Mouse (Mus musculus) liver, embryonic 11.5 days (tissue): ENCODE measurements at regions not wholly inside any gene's neighbourhood (a gene's known extent, or its start where the extent isn't known, plus 50 kb on each side); places are given as distances from the start of the nearest gene placed in this dataset.

Source experiments
- ATAC-seq: fragments of 200-750 bp; cut with Nextera tagmentation; replicated peaks from 2 replicates; pipeline ENCODE4 v1.8.0; 2017; ENCODE audit warnings: moderate number of reproducible peaks, mild to moderate bottlenecking, moderate TSS enrichment, moderate library complexity; ENCODE audit not compliant: low FRiP score
- DNase-seq: peaks from one replicate; pipeline ENCODE4 v3.0.0-alpha.2; 2017; ENCODE audit warnings: low spot score
- H3K27ac ChIP-seq: fragments of 300-500 bp; sonication (generic); 2 replicates; pipeline ENCODE4 v1.5.1; 2014; ENCODE audit warnings: mild to moderate bottlenecking, low read depth, low read length, control low read depth
- H3K27me3 ChIP-seq: fragments of 300-500 bp; sonication (generic); replicated peaks from 2 replicates; pipeline ENCODE4 v1.6.1; 2014; ENCODE audit warnings: low read length, mixed read lengths; ENCODE audit not compliant: control insufficient read depth, insufficient read depth
- H3K36me3 ChIP-seq: fragments of 300-500 bp; sonication (generic); 2 replicates; pipeline ENCODE4 v1.6.1; 2014; ENCODE audit warnings: mild to moderate bottlenecking, low read length, moderate library complexity, mixed read lengths; ENCODE audit not compliant: control insufficient read depth, insufficient read depth
- H3K4me1 ChIP-seq: fragments of 300-500 bp; sonication (generic); replicated peaks from 2 replicates; pipeline ENCODE4 v1.6.1; 2014; ENCODE audit warnings: low read length, mixed read lengths; ENCODE audit not compliant: control insufficient read depth, insufficient read depth
- H3K4me2 ChIP-seq: fragments of 300-500 bp; sonication (generic); 2 replicates; pipeline ENCODE4 v1.6.1; 2014; ENCODE audit warnings: mild to moderate bottlenecking, control low read depth, moderate library complexity
- H3K4me3 ChIP-seq: fragments of 300-500 bp; sonication (generic); 2 replicates; pipeline ENCODE4 v1.5.1; 2014; ENCODE audit warnings: low read depth, low read length, control low read depth
- H3K9ac ChIP-seq: fragments of 300-500 bp; sonication (generic); 2 replicates; pipeline ENCODE4 v1.6.1; 2014; ENCODE audit warnings: low read depth, low read length, control low read depth
- H3K9me3 ChIP-seq: fragments of 300-500 bp; sonication (generic); 2 replicates; pipeline ENCODE4 v1.6.1; 2016; ENCODE audit warnings: low read length, inconsistent platforms, mixed read lengths; ENCODE audit not compliant: control insufficient read depth
- WGBS: fragments of 180-500 bp; shearing (Covaris S2); extraction: QIAGEN DNeasy Blood & Tissue Kit; methylation state at CpG from one replicate; pipeline ENCODE4 v1.1.7; 2014; 5-methylcytosine and 5-hydroxymethylcytosine counted together

DNA sequence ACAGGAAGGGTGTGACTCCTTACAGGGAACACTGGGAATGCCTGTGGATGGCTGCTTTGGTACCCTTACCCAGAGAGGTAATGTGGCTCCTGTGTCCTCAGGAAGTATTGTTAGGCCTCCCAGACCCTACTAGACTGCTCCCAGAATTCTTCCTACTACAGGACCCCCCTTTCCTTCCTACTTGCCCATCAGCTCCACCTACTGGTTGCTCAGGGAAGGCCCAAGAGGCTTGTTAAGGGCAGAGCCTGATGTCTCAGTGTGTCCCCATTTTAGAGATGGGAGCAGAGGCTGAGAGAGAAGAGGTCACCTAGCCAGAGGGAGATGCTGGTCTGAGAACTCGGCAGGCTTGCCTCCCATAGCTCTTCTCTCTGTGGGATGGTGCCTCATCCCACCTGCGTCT, 93.3 kb downstream of the 1810010D01Rik start:
- WGBS, result 72% methylated on average over 2 of the region's 2 CpGs
- no peaks in the 10 kb centered on the region for H3K9me3 ChIP-seq
- H3K4me1 ChIP-seq, result peaks cover 22% of the 10 kb centered on the region
- no peak overlapping the region for H3K9ac ChIP-seq
- no peaks in the 10 kb centered on the region for H3K36me3 ChIP-seq
- H3K4me3 ChIP-seq, result no peak overlapping the region
- H3K4me2 ChIP-seq, result no peak overlapping the region
- no peak overlapping the region for H3K27ac ChIP-seq
- ATAC-seq (no peak), DNase-seq (no peak)
- H3K27me3 ChIP-seq, result no peaks in the 10 kb centered on the region

DNA sequence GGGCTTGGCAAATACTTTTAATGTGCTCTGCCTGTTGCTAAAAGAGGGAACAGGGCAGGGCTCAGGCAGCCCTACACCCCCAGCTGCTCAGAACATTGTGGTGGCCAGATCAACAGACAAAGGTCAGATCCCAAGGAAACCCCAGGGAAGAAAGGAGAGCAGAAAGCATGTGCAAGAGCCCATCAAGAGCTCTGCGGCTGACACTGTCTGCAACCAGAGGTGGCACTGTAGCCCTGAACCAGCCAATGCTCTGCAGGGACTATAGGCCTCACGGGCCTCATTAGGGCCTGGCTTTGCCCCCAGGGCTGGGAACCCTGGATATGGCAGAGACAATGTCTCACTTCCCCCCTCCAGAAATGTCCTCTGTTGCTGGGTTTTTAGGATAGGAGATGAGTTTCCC, 93.8 kb downstream of the 1810010D01Rik start:
- Histone ChIP-seq H3K4me3 (no peak overlapping the region), H3K4me2 (no peak overlapping the region), H3K4me1 (peaks cover 22% of the 10 kb centered on the region), H3K27me3 (no peaks in the 10 kb centered on the region), H3K36me3 (no peaks in the 10 kb centered on the region), H3K9me3 (no peaks in the 10 kb centered on the region), H3K27ac (no peak overlapping the region), H3K9ac (no peak overlapping the region)
- ATAC-seq, result no peak
- WGBS, result 75% methylated on average over 2 of the region's 2 CpGs
- DNase-seq, result no peak

- ATAC-seq (no peak), DNase-seq (no peak)
- Histone ChIP-seq H3K4me1 (peaks cover 22% of the 10 kb centered on the region), H3K27ac (peak overlapping the region; percentile 67; the same call in 1 of the 2 replicates), H3K27me3 (no peaks in the 10 kb centered on the region), H3K4me3 (no peak overlapping the region), H3K9me3 (no peaks in the 10 kb centered on the region), H3K9ac (no peak overlapping the region), H3K4me2 (no peak overlapping the region), H3K36me3 (no peaks in the 10 kb centered on the region)
- WGBS, result 69% methylated on average over 7 of the region's 7 CpGs
These were observed 94.9 kb downstream of the 1810010D01Rik start for GRCm38 (mm10) chr7:145112887-145113531.

GRCm38 (mm10) chr7:145112146-145112830, 95.6 kb downstream of the 1810010D01Rik start:
- Histone ChIP-seq H3K9ac (no peak overlapping the region), H3K36me3 (no peaks in the 10 kb centered on the region), H3K27ac (peak overlapping the region; percentile 67), H3K4me1 (peaks cover 22% of the 10 kb centered on the region), H3K4me3 (no peak overlapping the region), H3K9me3 (no peaks in the 10 kb centered on the region), H3K27me3 (no peaks in the 10 kb centered on the region), H3K4me2 (peak overlapping the region; percentile 55)
- no peak for DNase-seq
- ATAC-seq, result no peak

DNA sequence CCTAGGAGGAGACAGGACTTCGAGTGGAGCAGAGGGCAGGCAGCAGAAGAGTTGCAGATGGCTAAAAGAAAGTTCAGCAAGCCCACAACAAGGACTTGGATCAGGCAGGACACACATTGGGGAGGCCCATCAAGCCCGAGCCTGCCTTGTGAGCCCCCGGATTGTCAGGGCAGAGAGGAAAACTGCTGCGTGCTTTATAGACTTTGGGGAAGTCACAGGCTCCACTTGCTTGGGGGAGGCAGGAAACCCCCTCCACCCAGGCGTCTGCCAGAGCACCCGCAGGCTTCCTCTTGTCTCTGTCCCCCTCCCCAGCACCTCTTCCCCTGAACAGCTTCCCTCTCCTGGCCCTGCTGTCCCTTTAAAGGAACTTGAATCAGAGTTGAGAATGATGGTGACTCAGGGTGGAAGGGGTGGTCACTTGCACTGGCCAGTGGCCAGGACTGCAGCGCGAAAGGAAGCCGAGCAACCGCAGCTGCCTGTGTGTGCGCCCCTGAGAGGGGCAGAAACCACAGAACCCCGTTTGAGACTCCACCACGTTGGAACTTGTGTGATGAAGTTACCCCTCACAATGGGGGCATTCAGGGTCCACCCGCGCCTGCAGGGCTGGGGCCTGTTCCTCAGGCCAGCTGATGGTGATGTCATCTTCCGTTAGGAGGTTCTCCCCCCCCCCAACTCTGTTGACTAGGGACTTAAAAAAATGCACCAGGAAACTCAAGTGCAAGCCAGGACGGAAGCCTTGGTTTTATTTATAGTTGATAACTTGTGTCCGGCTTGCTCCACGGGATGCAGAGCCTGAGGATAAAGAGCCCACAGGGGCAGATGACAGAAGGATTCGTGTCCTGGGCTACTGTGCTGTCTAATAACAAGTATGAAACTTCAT, 96.4 kb downstream of the 1810010D01Rik start:
- DNase-seq, result peak; percentile 48
- Histone ChIP-seq H3K36me3 (no peaks in the 10 kb centered on the region), H3K4me3 (no peak overlapping the region)

DNA sequence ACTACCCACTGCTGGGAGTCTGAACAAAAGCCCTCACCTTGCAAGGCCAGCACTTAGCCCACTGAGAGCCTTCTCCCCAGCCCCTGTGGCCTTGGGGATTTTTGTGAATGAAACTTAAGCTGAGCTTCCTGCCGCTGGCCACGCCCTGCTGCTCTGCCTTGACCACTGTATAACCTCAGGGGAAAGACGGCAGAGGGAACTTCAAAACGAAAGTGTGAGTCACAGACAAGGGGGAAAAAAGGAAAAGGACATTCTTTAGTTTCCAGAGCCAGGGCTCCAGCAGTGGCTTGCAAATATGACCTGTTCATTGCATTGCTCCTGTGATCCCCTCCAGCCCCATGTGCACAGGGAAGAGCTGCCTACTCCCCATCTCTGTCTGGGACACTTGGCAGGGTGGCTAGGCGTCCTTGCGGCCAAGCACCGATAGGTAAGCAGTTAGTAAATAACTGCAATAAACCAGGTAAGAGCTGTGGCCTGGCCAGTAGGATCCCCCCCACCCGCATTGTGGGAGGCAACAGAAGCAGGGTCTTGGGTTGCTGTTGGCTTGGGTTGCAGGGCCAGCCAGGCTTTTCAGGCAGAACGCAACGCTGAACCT, 97.2 kb downstream of the 1810010D01Rik start:
- no peaks in the 10 kb centered on the region for H3K9me3 ChIP-seq
- peak overlapping the region; percentile 55 for H3K4me2 ChIP-seq
- no peaks in the 10 kb centered on the region for H3K36me3 ChIP-seq
- H3K4me1 ChIP-seq, result peaks cover 22% of the 10 kb centered on the region
- H3K9ac ChIP-seq, result peak overlapping the region; percentile 46; the same call in 1 of the 2 replicates
- H3K27ac ChIP-seq, result peak overlapping the region; percentile 67
- WGBS, result 18% methylated on average over 10 of the region's 10 CpGs
- ATAC-seq (no peak; the same call in 1 of the 2 replicates), DNase-seq (peak; percentile 42)
- H3K4me3 ChIP-seq, result 0 out of 2 replicates have a peak overlapping the region, but pooled peaks have one; percentile 17
- H3K27me3 ChIP-seq, result no peaks in the 10 kb centered on the region

More for the DNA sequence above, 96.4 kb downstream of the 1810010D01Rik start:
- Histone ChIP-seq H3K9ac (peak overlapping the region; percentile 46; the same call in 1 of the 2 replicates), H3K4me1 (peaks cover 22% of the 10 kb centered on the region), H3K27ac (peak overlapping the region; percentile 67), H3K4me2 (peak overlapping the region; percentile 55), H3K27me3 (no peaks in the 10 kb centered on the region), H3K9me3 (no peaks in the 10 kb centered on the region)
- ATAC-seq, result peak; percentile 55
- 26% methylated on average over 20 of the region's 20 CpGs for whole genome bisulfite sequencing

- no peak overlapping the region for H3K27ac ChIP-seq
These were observed 97.9 kb downstream of the 1810010D01Rik start for GRCm38 (mm10) chr7:145110028-145110427.

GRCm38 (mm10) chr7:145109471-145109870, 98.4 kb downstream of the 1810010D01Rik start:
- Histone ChIP-seq H3K9ac (no peak overlapping the region), H3K4me3 (no peak overlapping the region), H3K9me3 (no peaks in the 10 kb centered on the region), H3K27ac (no peak overlapping the region), H3K4me2 (no peak overlapping the region), H3K4me1 (peaks cover 22% of the 10 kb centered on the region), H3K36me3 (no peaks in the 10 kb centered on the region), H3K27me3 (no peaks in the 10 kb centered on the region)
- DNase-seq, result no peak
- ATAC-seq, result no peak
- WGBS, result 81% methylated on average over 4 of the region's 4 CpGs

More at GRCm38 (mm10) chr7:145110028-145110427, 97.9 kb downstream of the 1810010D01Rik start:
- Histone ChIP-seq H3K9ac (no peak overlapping the region), H3K4me3 (no peak overlapping the region), H3K36me3 (no peaks in the 10 kb centered on the region), H3K4me1 (peaks cover 22% of the 10 kb centered on the region), H3K9me3 (no peaks in the 10 kb centered on the region), H3K4me2 (no peak overlapping the region), H3K27me3 (no peaks in the 10 kb centered on the region)
- WGBS, result 75% methylated on average over 3 of the region's 3 CpGs
- DNase-seq, result no peak
- no peak for ATAC-seq
